Mouse (Mus musculus): ENCODE results near the gene Gli1.

Gli1 gene

DNA sequence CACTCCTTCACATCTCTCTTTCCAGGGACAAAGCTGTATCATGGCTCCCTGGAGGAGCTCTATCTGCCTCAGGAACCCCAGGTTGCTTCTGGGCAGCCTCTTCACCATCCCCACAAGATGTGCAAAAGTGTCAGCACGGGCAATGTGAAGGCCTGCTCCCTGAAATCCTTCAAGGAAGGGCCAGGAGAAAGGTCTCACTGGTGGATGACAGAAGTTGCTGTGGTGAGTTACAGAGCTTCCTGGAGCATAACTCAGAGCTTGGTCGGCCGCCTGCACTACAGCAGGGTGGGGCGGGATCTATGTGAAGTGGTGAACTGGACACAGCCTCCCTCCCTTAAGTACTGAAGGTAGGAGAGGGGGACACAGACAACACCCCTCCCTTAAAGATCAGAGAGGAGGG, 19.1 kb downstream of the Gli1 start:
- 93% methylated on average over 4 of the region's 4 CpGs for WGBS

DNA sequence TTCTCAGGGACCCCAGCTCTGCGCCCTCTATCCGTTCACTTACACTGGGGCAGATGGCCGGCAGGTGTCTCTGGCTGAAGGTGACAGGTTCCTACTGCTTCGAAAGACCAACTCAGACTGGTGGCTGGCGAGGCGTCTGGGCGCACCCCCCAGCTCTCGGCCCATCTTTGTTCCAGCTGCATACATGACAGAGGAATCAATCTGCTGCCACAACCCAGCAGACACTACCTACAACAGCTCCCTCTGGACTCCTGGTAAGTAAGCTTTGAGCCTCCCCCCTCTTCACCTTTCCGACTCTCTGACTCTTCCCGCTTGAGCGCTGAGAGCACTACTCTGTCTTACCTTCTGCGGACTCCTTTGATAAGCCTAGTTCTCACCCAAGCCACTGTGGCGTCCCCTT, 19.6 kb downstream of the Gli1 start:
- WGBS = 85% methylated on average over 13 of the region's 13 CpGs

DNA sequence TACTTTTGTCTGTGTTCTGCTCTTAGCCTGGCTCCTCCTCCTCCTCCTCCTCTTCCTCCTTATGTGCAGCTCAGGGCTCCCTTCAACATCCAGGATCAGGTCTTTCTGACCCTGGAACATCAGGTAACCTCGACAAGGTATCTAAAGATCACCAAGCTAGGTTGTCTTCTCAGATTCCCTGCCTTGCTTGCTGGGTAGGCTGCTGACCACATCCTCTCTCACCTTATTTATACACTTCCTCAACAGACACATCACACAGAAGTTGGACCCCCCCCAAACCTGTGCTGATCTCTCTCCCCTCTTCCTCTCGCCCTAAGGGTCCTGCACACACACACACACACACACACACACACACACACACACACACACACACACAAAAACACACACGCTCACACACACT, 20.2 kb downstream of the Gli1 start, which contains the start of gene Arhgap9:
Arhgap9 (plus strand) TSS at position 344 of the 400 bp plus-strand sequence.
- 79% methylated on average over 3 of the region's 3 CpGs for WGBS

DNA sequence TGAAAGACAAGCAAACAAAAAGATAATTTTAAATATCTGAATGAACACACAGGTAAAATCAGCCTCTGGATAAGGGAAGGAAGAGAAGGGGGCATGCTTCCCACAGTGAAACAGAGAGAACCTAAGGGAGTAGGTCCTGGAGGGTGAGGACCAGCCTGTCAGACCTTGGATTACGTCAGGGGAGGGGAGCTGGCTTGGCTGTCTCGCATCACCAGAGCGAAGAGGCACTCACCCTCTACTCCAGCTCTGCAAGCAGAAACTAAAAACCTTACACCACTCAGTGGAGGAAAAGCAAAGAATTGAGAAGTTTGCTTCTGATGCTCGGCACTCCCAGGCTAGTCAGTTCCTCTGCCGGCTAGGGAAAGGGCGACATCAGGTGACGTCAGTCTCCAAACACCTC, 21.8 kb downstream of the Gli1 start:
- 76% methylated on average over 7 of the region's 7 CpGs for WGBS

DNA sequence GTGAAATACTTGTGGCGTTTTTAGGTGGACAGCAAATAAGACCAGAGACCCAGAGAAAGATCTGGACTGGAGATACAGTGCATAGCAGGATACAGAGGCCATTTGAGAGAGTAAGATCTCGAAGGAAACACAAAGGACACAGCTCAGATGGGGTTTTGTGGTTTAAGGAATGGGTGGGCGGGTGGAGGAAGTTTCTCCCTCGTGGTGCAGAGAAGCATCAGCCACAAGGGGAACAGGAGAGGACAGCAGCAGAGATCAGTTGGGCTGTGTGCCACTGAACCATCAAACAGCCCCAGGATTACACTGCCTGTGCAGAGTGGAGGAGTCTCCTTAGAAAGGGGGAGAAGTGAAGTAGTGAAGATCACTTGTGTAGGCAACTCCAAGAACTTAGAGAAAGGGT, 23.8 kb downstream of the Gli1 start:
- WGBS = 42% methylated on average over 4 of the region's 4 CpGs

DNA sequence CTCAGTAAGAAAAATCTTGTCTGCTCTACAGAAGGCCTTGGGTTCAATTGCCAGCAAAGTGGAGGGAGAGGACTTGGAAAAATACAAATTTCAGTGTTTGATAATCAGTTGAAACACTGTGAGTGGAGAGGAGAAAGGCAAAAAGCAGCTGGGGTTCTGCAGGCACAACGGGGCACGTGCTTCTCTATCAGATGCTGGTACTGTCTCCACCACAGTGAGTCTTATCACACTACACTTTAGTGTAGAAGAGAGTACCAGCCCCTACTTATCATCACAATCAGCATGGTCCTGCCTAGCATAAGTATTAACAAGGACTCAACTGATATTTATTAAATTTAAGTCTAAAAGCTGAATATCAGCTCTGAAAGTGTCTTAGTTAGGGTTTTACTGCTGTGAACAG, 24.5 kb downstream of the Gli1 start:
- WGBS = 89% methylated on average over 2 of the region's 2 CpGs

DNA sequence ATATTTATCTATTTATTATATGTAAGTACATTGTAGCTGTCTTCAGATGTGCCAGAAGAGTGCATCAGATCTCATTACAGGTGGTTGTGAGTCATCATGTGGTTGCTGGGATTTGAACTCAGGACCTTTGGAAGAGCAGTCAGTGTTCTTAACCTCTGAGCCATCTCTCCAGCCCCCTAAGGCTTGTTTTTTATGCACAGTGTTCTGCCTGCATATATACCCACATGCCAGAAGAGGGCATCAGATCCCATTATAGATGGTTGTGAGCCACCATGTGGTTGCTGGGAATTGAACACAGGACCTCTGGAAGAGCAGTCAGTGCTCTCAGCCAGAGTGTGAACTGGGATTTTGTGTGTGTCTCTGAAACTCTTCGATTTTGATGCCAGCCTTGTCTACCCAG, 26.8 kb downstream of the Gli1 start:
- WGBS = 85% methylated on average over 1 of the region's 1 CpGs

DNA sequence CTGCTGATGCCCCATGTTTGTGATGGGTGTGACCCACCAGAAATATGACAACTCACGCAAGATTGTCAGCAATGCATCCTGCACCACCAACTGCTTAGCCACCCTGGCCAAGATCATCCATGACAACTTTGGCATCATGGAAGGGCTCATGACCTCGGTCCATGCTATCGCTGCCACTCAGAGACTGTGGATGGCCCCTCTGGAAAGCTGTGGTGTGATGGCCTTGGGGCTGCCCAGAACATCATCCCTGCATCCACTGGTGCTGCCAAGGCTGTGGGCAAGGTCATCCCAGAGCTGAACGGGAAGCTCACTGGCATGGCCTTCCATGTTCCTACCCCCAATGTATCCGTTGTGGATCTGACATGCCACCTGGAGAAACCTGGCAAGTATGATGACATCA, 28.3 kb downstream of the Gli1 start:
- WGBS = 94% methylated on average over 5 of the region's 5 CpGs

DNA sequence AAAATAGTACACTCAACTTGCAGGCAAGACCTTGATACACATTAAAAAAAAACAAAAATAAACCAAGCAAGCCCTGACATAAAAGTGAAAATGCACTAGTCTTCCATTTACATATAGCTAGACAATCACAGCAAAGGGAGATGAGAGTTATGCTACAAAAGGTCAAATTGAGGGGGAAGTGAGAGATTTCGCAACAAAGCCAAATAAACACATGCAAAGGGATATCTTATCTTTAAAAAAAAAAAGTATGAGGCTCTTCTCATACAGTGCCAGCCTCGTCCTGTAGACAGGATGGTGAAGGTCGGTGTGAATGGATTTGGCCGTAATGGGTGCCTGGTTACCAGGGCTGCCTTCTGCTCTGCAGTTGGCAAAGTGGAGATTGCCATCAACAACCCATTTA, 28.9 kb downstream of the Gli1 start:
- 79% methylated on average over 4 of the region's 4 CpGs for WGBS

DNA sequence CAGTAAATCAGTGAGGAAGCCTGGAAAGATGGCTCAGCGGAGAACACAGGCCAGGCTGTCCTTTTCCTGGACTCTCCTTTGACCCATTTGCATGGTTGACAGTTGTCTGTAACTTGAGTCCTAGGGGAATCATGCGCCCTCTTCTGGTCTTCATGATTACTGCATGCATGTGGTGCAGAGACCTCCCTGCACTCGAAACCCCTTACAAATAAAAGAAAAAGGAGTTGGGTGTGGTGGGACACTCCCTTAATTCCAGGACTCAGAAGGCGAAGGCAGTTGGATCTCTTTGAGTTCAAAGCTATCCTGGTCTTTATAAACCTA, 29.5 kb downstream of the Gli1 start:
- under 1% methylated on average over 4 of the region's 4 CpGs for WGBS

DNA sequence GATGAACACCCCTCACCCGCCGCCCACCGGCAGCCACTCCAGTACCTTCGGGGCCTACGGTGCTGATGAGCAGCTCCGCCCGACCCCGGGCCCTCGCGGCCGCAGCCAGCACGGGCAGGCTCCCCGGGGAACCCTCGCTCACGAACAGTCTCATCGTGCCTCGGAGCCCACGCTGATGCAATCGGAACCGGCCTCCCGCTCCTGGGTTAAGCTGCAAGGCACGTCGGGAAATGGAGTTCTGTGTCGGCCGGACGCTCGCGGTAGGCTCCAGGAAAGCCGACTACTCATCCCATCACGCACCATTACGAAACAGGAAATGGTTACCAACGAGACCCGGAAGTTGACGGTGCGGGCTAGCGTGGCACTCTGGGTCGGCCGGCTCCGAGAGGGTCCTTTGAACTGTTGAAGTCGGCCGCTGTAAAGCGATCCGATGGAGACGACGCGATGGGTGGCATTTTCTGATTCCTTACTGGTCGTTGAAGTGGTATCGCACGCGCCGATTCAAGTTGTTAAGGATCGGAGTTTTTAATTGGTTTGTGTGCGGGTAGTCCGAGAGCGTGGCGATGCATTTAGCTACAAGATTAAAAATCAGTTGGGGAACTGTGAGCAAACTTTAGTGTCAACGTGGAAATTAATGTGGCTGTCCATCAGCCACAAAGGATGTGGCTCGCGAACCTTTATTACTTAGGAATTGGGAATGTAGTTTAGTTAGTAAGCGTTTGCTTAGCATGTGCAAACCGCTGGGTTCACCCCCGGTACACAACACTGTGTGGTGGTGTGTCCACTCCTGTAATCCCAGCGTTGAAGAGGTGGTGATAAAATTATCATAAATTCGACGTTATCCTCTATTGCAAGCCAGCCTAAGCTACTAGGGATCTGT, 30.1 kb downstream of the Gli1 start, which contains the start of gene Mars:
Mars (minus strand) TSS at position 311 of the 880 bp plus-strand sequence.
- WGBS = under 1% methylated on average over 65 of the region's 65 CpGs

DNA sequence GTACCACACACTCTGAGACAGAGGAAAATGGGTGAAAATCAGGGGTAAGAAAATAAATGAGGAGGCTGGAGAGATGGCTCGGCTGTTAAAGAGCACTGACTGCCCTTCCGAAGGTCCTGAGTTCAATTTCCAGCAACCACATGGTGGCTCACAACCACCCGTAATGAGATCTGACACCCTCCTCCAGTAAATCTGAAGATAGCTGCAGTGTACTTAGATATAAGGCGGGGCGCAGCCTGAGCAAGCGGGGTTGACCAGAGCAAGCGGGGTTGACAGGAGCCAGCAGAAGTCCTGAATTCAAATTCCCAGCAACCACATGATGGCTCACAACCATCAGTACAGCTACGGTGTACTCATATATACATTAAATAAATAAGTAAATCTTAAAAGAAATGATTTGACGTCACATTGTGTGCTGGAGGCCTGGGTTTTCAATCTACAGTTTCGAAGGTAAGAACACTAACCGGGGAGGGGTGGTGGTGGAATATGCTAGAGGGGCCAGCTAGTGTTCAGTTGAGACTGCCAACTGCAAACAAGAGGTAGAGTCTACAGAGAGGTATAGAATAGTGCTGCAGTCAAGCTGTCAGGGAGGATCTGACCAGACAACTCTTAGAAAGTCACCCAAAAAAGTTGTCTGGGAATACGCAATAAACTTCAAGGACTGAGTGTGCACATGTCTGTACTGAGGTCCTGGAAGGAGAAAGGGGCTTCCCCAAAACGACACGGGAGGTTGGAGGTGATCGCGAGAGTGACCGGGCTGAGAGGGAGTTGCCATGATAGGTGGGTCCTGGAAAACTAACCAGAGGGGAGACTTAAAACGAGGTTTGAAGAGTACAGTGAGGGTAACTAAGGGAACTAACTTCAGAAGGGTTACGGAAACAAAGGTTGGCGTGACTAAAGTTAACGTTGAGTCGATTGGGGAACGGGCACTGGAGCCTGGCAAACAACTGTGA, 31.0 kb downstream of the Gli1 start:
- WGBS = 34% methylated on average over 23 of the region's 23 CpGs

DNA sequence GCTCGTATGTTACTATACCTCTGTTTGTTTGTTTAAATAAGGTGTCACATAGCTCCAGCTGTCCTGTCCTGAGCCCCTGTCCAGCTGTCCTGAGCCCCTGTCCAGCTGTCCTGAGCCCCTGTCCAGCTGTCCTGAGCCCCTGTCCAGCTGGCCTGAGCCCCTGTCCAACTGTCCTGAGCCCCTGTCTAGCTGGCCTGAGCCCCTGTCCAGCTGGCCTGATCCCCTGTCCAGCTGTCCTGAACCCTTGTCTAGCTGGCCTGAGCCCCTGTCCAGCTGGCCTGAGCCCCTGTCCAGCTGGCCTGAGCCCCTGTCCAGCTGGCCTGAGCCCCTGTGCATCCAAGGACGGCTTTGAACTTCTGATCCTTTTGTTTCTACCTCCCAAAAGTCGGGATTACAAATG, 32.6 kb downstream of the Gli1 start:
- WGBS = 74% methylated on average over 3 of the region's 3 CpGs

DNA sequence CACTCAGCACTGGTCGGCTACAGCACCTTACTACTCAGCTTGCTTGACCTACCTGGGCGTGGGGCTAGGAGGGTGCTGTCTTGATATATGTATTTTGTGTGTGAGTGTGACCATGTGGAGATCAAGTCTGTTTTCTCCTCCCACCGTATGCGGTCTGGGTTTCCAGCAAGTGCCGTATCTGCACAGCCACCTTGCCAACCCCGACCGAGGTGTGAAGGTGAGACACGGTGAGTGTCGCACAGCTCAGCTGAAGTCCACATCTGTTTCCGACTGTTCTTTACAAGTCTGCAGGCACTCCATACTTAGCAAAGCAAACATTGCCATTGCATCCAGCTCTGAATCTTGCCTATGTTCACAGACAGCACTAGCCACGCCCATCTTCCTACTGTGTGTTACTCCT, 38.6 kb downstream of the Gli1 start:
- WGBS = 87% methylated on average over 11 of the region's 11 CpGs

DNA sequence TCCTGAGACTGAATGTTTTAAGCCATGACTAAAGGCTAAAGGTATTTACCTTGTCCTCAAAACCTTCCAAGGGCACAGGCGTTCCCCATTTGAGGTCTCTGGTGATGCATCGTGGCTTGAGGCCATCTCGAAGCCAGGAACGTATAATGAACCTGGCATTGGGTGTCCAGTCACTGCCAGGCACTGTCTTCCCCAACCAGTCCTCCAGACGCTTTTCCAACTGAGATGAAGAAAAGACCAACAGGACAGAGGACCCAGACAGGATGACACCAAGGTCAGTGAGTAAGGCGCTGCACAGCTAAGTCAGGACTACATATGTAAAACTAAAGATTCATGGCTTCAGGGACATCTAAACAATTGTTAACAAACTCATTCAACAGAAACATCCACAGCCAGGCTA, 41.4 kb downstream of the Gli1 start:
- WGBS = 93% methylated on average over 6 of the region's 6 CpGs

DNA sequence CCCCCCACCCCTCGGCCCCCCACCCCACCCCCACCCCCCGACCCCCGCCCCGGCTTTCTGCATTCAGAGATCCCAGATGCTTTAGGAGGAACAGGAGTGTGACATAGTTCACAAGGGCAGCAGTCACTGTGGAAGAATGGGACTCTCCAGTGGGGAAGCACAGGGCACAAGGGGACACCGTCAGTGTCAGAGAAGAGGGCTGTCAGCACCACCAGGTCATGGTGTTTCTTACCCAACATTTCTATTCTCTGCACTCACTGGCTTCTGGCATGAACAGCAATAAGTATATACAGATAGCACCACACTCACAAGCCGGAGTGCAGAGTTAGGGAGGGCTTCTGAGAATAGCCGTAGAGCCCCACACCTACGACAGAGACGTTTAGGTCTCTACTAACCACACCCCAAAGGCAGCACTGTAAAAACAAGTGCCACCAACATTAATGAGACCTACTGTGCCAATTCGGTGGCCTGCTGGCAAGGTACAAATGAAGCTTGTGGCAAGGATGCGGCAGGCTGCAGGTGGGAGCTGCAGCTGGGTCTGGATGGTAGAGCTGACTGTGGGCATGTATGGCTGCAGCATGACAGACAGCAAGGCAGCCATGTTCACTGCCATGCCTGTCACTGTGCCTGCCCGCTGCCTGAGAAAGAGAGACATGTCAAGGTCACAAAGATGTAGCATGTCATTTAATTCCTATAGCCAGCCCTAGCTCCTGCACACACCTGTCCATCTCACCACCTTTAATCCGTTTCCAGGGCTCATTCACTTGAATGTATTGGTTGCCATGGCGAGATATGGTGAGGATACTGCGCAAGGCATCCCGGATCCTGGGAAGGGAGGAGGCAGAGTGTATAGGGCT, 44.5 kb downstream of the Gli1 start:
- 77% methylated on average over 16 of the region's 16 CpGs for whole genome bisulfite sequencing

DNA sequence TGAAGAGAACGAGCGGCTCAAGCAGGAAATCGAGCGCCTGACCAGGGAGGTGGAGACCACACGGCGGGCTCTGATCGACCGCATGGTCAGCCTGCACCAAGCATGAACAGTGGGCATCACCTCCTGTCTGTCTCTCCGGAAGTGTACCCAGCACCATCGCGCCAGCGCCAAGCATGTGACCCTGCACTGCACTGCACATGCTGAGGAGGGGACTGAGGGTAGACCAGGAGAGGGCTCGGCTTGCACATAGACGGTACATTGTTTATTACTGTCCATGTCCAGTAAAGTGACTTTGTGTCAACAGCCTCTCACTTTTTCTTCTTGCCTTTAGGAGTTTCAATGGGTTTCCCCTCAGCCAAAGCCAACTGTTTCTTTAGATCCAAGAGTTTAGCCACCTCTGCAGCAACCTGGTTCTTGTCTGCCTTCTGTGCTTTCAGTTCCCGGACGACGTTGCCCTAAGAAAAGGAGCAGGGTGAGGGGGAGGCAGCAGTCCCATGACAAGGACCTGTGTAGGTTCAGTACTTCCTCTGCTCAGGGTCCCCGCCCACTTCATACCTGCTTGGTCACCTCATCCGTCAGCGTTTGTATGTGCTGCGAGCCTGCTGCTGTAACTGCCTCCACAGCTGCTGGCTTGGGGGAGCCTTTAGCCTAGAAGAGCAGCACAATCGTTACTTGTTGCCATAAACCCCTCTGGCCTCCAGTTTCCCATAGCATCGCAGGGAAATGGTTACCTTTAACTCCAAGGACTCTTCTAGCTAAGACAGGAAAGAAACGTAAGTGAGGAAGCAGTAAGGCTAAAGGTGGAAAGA, 45.6 kb downstream of the Gli1 start:
- WGBS = 82% methylated on average over 24 of the region's 24 CpGs

DNA sequence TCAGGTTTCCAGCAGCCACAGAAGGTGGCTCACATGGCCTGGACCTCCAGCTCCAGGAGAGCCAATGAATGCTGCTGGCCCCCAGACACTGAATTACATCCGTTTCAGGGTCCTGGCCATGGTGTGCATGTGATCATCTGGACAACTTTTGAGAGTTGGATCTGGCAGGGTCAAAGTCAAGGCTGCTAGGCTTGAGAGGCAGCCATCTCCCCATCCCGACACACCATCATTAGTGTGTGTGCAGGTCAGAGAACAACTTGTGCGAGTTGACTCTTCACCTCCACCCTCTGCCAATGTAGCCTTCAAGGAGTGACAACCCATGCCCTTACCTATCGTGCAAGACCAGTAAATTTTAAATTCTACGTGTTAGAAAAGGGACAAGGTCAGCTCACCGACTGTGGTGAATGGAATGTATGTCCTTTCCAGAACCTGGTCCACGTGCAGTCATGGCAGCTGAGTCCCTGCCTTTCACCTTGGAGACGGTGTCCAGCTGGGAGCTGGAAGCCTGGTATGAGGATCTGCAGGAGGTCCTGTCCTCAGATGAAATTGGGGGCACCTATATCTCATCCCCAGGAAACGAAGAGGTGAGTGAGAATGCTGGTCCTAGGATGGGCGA, 46.8 kb downstream of the Gli1 start:
- 89% methylated on average over 10 of the region's 10 CpGs for WGBS

DNA sequence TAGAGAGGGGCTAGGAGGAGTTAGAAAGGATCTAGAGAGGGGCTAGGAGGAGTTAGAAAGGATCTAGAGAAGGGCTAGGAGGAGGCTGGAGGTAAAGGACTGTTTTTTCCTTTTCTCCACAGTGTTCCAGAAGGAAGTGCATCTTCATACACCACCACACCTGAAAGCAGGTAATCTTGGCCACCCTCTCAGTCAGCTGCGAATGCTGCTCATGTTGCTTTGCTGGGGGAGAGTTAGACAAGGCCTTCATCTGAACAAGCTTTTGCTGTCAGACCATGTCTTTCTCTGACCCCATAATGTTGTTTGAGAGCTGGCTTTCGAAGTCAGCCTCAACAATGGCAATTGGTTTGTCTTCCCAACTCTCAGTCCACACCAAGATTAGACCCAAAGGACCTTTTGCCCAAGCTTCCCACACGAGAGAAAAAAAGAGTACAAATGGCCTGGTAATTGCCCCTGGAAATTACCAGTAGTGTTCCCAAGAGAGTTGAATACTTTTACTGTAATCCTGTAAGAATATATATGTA, 48.1 kb downstream of the Gli1 start:
- 83% methylated on average over 3 of the region's 3 CpGs for WGBS

DNA sequence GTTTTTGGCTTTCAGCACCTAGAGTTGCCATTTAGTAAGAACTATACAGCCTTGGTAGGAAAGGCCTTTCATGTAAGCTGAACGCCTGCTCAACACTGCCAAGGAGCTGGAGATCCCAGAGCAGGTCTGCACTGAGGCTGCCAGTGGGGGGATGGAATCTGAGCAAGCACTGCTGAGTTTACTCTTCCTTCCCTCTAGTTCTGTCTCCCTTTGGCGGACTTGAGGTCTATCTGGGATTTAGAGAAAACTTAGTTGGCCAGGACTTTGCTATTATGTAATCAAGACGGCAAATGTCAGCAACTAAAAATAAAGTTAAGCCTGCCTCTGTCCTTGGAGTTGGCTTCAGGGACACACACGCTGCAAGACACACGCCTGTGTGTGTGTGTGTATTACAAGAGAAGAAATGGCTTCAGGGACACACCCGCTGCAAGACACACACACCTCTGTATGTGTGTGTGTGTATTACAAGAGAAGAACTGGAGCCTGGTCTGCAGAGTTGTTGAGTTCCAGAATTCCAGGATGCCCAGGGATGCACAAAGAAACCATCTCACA, 48.7 kb downstream of the Gli1 start:
- 39% methylated on average over 6 of the region's 6 CpGs for WGBS
